Mouse (Mus musculus): ENCODE data around the gene Ncoa5.

DNA sequence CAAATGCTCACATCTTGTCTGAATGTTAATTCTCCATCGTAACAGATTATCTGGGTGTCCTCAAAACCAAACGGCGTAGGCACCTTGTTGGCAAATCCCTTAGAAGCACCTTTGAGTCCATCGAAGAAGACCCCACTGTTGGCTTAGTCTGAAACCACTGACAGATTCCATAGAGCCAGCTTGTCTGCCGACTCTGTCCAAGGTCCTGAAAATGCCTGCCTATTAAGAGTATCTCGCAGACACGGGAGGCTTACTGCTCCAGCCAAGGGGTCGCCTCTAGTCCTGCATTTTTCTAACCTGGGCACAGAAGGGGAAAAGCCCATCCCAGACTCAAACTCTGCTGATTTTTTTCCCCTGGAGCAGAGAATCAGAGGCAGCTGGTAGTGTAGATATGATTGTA lies 68.3 kb downstream of the Ncoa5 start:
- TF ChIP-seq CTCF (conservative IDR thresholded peaks at IDR 0.05; ENCODE audit: insufficient read depth, insufficient read length, low read depth, low read length) (no peak), POLR2A (IDR thresholded peaks at IDR 0.05; ENCODE audit: low read depth, low read length) (no peak)
